Mouse (Mus musculus): ENCODE measurements at regions not wholly inside any gene's neighbourhood (a gene's known extent, or its start where the extent isn't known, plus 50 kb on each side); places are given as distances from the start of the nearest gene placed in this dataset.

DNA sequence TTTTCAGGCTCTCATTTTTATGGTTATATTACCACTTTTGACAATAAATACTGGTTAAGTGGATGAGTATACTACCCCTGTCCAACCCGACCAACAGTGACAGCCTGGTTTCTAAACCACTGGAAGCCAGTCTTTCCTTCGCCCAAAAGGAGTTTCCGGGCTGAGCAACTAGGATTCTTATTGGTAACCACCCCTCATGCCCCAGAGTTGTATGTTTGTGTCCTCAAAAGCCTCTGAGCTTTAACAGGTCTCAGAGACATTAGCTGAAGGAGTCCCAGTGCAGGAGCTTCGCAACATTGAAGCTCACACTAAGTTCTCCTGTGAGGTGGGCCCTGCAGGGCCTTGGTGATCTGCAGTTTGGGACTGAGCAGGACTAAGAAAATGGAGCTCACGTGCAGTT is 92.6 kb upstream of the Pthlh start:
- H3K36me3 ChIP-seq = no peaks in the 10 kb centered on the region
- H3K9me3 ChIP-seq = no peaks in the 10 kb centered on the region
- H3K27me3 ChIP-seq (replicated peaks) = no peaks in the 10 kb centered on the region
- H3K27ac ChIP-seq = no peak overlapping the region
- ATAC-seq (ENCODE audit: insufficient read depth, low FRiP score, low read depth) = no peak
- no peak overlapping the region for H3K4me3 ChIP-seq (replicated peaks)
- no peak overlapping the region for H3K4me2 ChIP-seq
- no peak overlapping the region for H3K9ac ChIP-seq
- H3K4me1 ChIP-seq = no peaks in the 10 kb centered on the region
- 88% methylated on average over 5 of the region's 5 CpGs for WGBS

DNA sequence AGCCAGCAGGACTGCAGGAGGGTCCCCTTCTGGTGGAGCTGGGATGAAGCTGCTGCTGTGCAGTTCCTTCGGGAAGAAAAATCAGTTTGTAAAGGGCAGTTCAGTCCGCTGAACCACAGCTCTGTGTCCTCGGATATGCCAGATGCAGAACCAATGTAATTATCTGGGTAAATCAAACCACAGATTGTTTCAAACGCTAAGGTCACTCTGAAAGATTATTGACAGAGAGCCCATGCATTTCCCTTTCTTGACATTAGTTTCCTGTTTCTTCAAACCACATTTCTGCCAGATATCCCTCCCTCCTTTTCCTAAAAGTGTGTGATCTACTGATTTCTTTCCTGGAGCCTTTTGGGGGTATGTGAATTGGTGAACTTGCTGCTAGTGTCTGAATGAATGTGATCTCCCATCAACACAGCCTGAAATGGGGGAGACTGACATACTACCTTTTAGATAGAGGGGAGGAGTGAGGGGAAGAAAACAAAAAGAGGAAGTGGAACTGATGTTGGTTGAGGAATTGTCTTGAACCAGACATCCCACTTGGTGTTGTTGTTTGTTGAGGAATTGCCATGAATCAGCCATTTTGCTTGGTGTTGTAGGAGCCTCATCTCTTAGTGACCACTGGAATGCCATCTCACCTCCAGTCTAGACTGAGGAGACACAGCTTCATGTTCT is 85.7 kb upstream of the Pthlh start:
- Histone ChIP-seq H3K9ac (no peak overlapping the region), H3K4me3 (replicated peaks) (no peak overlapping the region), H3K4me1 (no peaks in the 10 kb centered on the region), H3K36me3 (no peaks in the 10 kb centered on the region), H3K4me2 (no peak overlapping the region), H3K27me3 (replicated peaks) (no peaks in the 10 kb centered on the region), H3K9me3 (no peaks in the 10 kb centered on the region), H3K27ac (no peak overlapping the region)
- 59% methylated on average over 4 of the region's 4 CpGs for WGBS
- ATAC-seq (ENCODE audit: insufficient read depth, low FRiP score, low read depth) = no peak

DNA sequence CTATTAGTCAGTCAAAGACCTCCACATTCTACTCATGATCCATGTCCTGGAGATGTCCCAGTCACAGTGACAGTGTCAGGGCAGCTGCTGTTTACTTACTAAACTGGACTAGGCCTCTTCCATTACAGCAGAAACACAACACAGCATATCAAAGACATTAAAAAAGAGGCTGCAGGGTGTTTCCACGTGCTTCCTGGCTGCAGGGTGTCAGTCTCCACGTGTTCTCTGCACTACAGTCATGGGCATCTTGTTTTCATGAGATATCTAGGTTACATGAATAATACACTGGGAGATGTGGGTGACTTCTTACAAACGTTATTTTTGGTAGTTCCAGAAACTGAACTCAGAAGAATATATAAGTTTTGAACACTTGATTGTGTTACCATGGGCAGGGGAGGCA is 84.6 kb upstream of the Pthlh start:
- ATAC-seq (ENCODE audit: insufficient read depth, low FRiP score, low read depth) = no peak
- no peak overlapping the region for H3K27ac ChIP-seq
- H3K27me3 ChIP-seq (replicated peaks) = no peaks in the 10 kb centered on the region
- 66% methylated on average over 3 of the region's 3 CpGs for WGBS
- H3K4me3 ChIP-seq (replicated peaks) = no peak overlapping the region
- no peaks in the 10 kb centered on the region for H3K36me3 ChIP-seq
- no peak overlapping the region for H3K4me2 ChIP-seq
- H3K9me3 ChIP-seq = no peaks in the 10 kb centered on the region
- H3K4me1 ChIP-seq = no peaks in the 10 kb centered on the region
- no peak overlapping the region for H3K9ac ChIP-seq

DNA sequence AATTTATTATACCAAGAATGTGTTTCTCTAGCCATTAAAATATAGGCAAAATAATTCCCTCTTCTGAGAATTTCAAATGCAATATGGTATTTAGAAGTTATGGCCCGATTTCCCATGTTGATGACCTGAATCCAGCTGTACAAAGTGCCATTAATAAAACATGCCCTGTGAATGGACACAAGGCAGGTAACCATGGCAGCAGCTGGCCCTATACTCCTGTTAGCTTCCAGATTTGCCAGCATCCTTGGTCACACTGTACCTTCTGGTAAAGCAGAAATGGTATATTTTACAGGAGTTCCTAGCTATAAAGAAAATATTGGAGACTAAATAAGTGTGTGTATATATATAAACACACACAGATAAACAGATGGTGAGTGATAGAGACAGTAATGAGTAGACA is 77.1 kb upstream of the Pthlh start:
- H3K36me3 ChIP-seq = no peaks in the 10 kb centered on the region
- H3K9me3 ChIP-seq = no peaks in the 10 kb centered on the region
- no peak for ATAC-seq (ENCODE audit: insufficient read depth, low FRiP score, low read depth)
- no peaks in the 10 kb centered on the region for H3K27me3 ChIP-seq (replicated peaks)
- no peak overlapping the region for H3K4me2 ChIP-seq
- WGBS = 76% methylated on average over 1 of the region's 1 CpGs
- H3K9ac ChIP-seq = no peak overlapping the region
- no peak overlapping the region for H3K27ac ChIP-seq
- no peak overlapping the region for H3K4me3 ChIP-seq (replicated peaks)
- H3K4me1 ChIP-seq = no peaks in the 10 kb centered on the region

DNA sequence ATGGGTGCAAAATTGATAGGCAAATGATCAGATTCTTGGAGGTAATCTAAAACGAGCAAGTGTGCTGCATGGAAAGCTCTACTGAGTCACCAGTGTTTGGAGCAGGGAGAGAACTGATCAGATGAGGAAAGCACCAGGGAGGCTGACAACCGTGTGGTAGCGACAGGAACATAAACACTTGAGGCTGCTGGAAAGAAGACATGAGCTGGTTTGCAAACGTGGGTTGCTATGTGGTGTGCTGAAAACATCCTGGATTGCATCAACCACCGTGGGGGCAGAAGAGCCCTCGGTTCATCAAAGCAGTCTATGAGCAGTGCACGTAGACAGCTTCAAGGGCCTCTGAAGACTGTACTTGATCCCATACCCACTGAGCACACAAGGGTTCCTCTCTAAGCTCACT is 69.0 kb upstream of the Pthlh start:
- no peaks in the 10 kb centered on the region for H3K36me3 ChIP-seq
- ATAC-seq (ENCODE audit: insufficient read depth, low FRiP score, low read depth) = no peak
- no peaks in the 10 kb centered on the region for H3K9me3 ChIP-seq
- 64% methylated on average over 7 of the region's 7 CpGs for WGBS
- H3K9ac ChIP-seq = no peak overlapping the region
- no peak overlapping the region for H3K4me3 ChIP-seq (replicated peaks)
- no peak overlapping the region for H3K4me2 ChIP-seq
- no peaks in the 10 kb centered on the region for H3K27me3 ChIP-seq (replicated peaks)
- no peak overlapping the region for H3K27ac ChIP-seq
- H3K4me1 ChIP-seq = no peaks in the 10 kb centered on the region

DNA sequence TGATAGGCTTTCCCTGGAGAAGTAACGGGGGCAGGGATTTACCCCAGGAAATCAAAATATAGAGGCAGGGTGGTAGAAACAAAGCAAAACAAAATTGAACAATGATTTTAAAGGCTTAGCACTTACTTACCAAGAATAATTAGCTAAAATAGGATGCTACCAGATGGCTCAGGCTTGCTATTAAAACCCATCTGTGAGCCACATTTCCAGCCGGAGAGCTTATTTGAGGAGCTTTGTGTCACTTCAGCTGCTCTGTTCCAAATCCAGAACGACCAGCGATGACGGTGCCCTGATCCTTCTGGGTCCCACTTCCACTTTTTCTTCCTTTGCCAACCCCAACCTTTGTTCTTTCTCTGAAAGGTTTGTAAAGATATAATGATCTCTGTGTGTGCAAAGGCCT is 65.2 kb upstream of the Pthlh start:
- ATAC-seq (ENCODE audit: insufficient read depth, low FRiP score, low read depth) = no peak
- no peaks in the 10 kb centered on the region for H3K9me3 ChIP-seq
- no peak overlapping the region for H3K9ac ChIP-seq
- no peaks in the 10 kb centered on the region for H3K27me3 ChIP-seq (replicated peaks)
- 86% methylated on average over 5 of the region's 5 CpGs for WGBS
- no peaks in the 10 kb centered on the region for H3K36me3 ChIP-seq
- H3K4me2 ChIP-seq = no peak overlapping the region
- no peaks in the 10 kb centered on the region for H3K4me1 ChIP-seq
- H3K27ac ChIP-seq = no peak overlapping the region
- no peak overlapping the region for H3K4me3 ChIP-seq (replicated peaks)

DNA sequence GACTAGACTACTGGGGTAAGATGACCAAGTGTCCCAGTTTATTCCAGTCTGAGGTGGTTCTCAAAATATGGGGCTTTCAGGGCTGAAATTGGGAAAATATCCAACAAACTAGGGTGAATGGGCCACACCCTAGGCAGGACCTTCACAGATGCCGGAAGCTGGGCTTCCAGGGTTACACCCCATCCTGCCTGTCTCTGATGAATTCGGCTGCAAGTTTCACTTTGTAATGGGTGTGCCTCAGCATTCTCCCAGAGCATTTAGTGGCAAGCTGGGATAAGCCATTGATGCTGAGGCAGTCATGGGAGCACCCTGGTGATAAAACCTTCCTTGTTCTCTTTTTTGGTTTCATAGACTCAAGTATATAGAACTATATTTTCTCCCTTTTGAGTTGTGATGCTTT is 60.4 kb upstream of the Pthlh start:
- WGBS = 84% methylated on average over 2 of the region's 2 CpGs
- no peak for ATAC-seq (ENCODE audit: insufficient read depth, low FRiP score, low read depth)
- Histone ChIP-seq H3K4me1 (no peaks in the 10 kb centered on the region), H3K9me3 (no peaks in the 10 kb centered on the region), H3K4me3 (replicated peaks) (no peak overlapping the region), H3K9ac (no peak overlapping the region), H3K27ac (no peak overlapping the region), H3K27me3 (replicated peaks) (no peaks in the 10 kb centered on the region), H3K36me3 (no peaks in the 10 kb centered on the region), H3K4me2 (no peak overlapping the region)

DNA sequence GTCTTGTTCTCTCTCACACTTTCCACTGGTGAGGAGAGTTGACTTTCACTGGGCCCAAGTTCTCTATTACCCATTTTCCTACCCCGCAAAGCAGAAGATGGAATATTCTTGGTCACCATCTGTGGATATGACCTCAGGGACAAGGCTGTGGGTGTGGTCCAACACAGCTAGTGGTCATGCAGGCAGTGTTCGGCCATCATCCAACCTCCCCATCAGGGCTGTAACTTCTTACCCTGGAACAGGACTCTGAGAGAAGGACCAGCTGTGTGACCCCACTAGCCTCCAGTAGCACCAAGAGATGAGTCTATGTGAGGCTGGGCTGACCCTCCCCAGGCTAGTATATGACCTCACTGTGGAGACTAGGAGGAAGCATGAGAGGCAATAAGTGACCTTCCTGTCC is 54.1 kb upstream of the Pthlh start:
- ATAC-seq (ENCODE audit: insufficient read depth, low FRiP score, low read depth) = no peak
- Histone ChIP-seq H3K9ac (no peak overlapping the region), H3K4me3 (replicated peaks) (no peak overlapping the region), H3K4me2 (no peak overlapping the region), H3K9me3 (no peaks in the 10 kb centered on the region), H3K4me1 (0 out of 2 replicates have a peak, but pooled peaks cover 4% of the 10 kb centered on the region), H3K27ac (no peak overlapping the region), H3K27me3 (replicated peaks) (no peaks in the 10 kb centered on the region), H3K36me3 (no peaks in the 10 kb centered on the region)
- 90% methylated on average over 2 of the region's 2 CpGs for WGBS

DNA sequence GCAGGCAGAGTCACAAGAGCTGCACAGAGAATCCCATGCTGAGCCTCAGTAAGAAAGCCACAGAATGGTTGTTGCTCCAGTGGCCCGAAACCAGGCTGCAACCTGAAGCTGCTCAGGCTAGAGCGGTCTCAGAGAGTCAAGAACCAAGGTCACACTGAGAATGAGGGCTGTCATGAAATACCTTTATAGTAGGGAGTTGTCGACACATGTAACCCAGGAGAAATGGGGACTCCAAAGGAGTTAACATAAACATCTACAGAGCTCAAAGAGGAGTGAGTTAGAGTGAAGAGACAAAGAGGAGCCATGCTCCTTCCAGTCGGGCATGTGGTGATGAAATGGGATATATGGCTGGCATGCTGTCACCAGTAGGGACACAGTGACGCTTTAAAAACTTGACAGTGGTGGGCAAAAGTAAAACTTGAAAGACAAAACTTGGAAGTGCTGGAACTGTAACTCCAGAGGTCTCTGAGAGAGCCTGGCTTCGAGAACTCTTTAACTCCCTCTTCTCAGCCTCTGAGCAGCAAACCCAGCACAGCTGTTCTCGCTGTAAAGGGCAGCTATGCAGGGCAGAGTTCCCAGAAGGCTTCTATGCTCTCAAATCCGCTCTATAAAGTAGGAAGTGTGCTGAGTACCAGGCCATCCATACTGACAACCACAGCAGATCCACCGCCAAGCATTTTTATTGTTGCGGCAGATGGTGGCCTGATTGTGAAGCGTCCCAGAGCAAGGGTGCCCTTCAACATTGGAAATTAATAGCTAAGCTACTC is 52.9 kb upstream of the Pthlh start:
- H3K36me3 ChIP-seq = no peaks in the 10 kb centered on the region
- no peak for ATAC-seq (ENCODE audit: insufficient read depth, low FRiP score, low read depth)
- no peaks in the 10 kb centered on the region for H3K27me3 ChIP-seq (replicated peaks)
- H3K4me3 ChIP-seq (replicated peaks) = no peak overlapping the region
- no peak overlapping the region for H3K27ac ChIP-seq
- 75% methylated on average over 11 of the region's 11 CpGs for WGBS
- H3K9me3 ChIP-seq = no peaks in the 10 kb centered on the region
- H3K9ac ChIP-seq = no peak overlapping the region
- 0 out of 2 replicates have a peak, but pooled peaks cover 4% of the 10 kb centered on the region for H3K4me1 ChIP-seq
- no peak overlapping the region for H3K4me2 ChIP-seq

DNA sequence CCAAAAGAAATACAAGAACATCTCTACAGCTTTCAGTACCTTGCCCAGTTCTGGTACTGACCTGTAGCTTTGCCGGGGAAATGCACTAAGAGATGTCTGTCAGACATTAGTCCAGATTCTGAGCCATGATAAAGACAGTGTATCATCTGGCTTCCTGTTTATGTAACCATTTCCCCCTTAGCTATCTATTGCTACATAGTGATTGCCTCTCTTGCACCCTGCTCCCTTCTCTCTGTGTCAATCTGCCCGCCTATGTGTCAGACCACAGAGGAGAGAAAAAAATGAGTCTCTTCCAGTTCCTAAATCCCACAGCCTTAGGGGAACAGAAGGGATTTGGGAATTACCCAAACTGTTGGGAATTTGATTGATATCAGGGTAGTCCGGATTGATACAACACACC is 52.2 kb upstream of the Pthlh start:
- 45% methylated on average over 3 of the region's 3 CpGs for WGBS
- no peak for ATAC-seq (ENCODE audit: insufficient read depth, low FRiP score, low read depth)
- no peak overlapping the region for H3K4me3 ChIP-seq (replicated peaks)
- H3K9ac ChIP-seq = no peak overlapping the region
- H3K9me3 ChIP-seq = no peaks in the 10 kb centered on the region
- 0 out of 2 replicates have a peak, but pooled peaks cover 4% of the 10 kb centered on the region for H3K4me1 ChIP-seq
- H3K27me3 ChIP-seq (replicated peaks) = no peaks in the 10 kb centered on the region
- no peak overlapping the region for H3K4me2 ChIP-seq
- no peak overlapping the region for H3K27ac ChIP-seq
- no peaks in the 10 kb centered on the region for H3K36me3 ChIP-seq

DNA sequence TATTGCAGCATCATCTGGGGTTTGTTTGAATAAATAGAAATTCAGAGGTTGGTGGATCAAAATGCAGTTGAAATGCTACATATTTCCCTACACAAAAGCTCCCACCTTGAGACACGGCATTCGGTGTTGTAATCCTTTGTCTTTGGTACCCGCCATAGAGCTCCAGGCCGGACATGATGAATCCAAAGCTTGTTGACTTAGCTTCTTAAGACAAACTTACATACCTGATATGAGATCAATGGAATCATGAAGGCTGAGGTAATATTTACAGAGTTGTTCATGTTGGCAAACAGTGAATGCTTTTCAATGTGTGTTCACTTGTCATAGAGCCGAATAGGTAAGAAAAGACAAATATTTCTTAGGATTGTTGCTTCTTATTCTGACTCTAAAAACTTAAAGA is 51.2 kb upstream of the Pthlh start:
- Histone ChIP-seq H3K9me3 (no peaks in the 10 kb centered on the region), H3K27ac (no peak overlapping the region), H3K9ac (no peak overlapping the region), H3K27me3 (replicated peaks) (no peaks in the 10 kb centered on the region), H3K36me3 (no peaks in the 10 kb centered on the region), H3K4me3 (replicated peaks) (no peak overlapping the region), H3K4me2 (no peak overlapping the region), H3K4me1 (0 out of 2 replicates have a peak, but pooled peaks cover 4% of the 10 kb centered on the region)
- 63% methylated on average over 5 of the region's 5 CpGs for whole genome bisulfite sequencing
- ATAC-seq (ENCODE audit: insufficient read depth, low FRiP score, low read depth) = peak; percentile 71

All from stomach, embryonic 15.5 days (tissue).